Mouse (Mus musculus): ENCODE measurements around the gene Actl6b.

DNA sequence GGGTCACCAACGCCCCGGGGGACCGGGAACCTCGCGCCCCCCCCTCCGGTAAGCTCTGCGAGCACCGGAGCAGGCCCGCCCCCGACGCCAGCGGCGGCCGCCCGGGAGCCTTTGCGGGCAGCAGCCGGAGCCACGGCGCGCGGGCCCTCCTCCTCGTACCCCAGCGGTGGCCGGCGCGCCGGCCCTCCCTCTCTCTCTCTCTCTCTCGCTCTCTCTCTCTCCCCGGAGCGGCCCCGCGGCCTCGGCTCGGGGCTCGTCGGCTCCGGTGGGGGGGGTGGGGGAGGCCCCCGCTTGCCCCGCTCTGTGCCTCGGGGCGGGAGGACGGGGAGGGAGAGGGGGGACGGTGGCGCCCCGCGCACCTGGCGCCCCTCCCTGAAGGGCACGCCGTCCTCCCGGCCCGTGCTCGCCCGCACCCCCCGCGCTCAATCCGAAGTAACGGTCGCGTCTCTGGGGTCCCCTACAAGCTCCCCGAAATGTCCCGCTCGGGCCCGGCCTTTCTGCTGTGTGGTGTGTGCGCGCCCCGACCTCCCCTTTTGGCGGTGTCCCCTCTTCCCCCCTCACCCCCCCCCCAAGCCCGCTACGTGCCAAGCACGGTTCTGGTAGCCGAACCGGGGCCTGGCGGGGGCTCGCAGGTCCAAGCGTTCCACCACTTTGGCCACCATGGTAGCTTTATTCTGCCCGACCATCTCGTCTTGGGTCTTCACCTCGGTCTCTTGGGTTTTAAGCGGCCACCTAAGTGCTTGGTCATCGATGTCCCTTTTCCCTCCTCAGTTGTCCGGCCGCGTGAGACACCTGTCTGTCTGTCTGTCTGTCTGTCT lies 42.5 kb upstream of the Actl6b start:
- TF ChIP-seq EP300 (IDR thresholded peaks at IDR 0.05; ENCODE audit: low read depth) (no peak), CTCF (IDR thresholded peaks at IDR 0.05; ENCODE audit: low read depth) (no peak)
